Mouse (Mus musculus): Measurements from ENCODE around the gene Scgb2b17.
"Not testable (repeated sequence)": the region's sequence is repeated elsewhere in the genome, so short reads cannot be mapped to it uniquely, and the experiment has no call there.

- TF ChIP-seq CTCF, EP300 (IDR thresholded peaks at IDR 0.05): not testable (repeated sequence)
Observed at GRCm38 (mm10) chr7:33063149-33063548, 6.8 kb upstream of the Scgb2b17 start, which contains the start of gene Scgb1b17.
